Mouse (Mus musculus) lung, embryonic 16.5 days (tissue): ENCODE results near the gene Gstp3. TPM values are rescaled to one million over a fixed set of nuclear protein-coding genes. Genes with fewer than 3 reads are reported as not detected.

Experiments
- polyA plus RNA-seq: library from polyadenylated mRNA; unstranded; fragments of >200 nt; fragmentation: Nextera tagmentation; extraction: Ambion mirVana; gene quantifications from 2 replicates; pipeline ENCODE4 v1.2.1, GENCODE M21; 2015

The Gstp3 gene
- polyA plus RNA-seq, 1 experiment from 2014 or later: 0.85 TPM

Other genes with a start within 250 kb of the Gstp3 start
- 56.8 and 60.0 TPM in 2 replicates for gene Chka, start 207.8 kb downstream of the Gstp3 start, polyA plus RNA-seq
- 56.8 and 60.5 TPM in 2 replicates for gene Tcirg1, start 152.4 kb downstream of the Gstp3 start, polyA plus RNA-seq
- 285 and 290 TPM in 2 replicates for gene Ndufs8, start 146.8 kb downstream of the Gstp3 start, polyA plus RNA-seq
- gene Aldh3b1, start 129.8 kb downstream of the Gstp3 start, polyA plus RNA-seq: 5.4 and 5.9 TPM in 2 replicates
- 21.7 and 21.9 TPM in 2 replicates for gene Unc93b1, start 124.4 kb downstream of the Gstp3 start, polyA plus RNA-seq
- 0.18 and 0.24 TPM in 2 replicates for gene Aldh3b3, start 100.9 kb downstream of the Gstp3 start, polyA plus RNA-seq
- gene Aldh3b2, start 87.2 kb downstream of the Gstp3 start, polyA plus RNA-seq: 1.8 and 2.0 TPM in 2 replicates
- gene Acy3, start 73.0 kb downstream of the Gstp3 start, polyA plus RNA-seq: 11.9 and 13.3 TPM in 2 replicates
- gene Tbx10, start 66.8 kb downstream of the Gstp3 start, polyA plus RNA-seq: 0.11 TPM in 1 of 2 replicates, not detected in the other
- 21.8 and 22.0 TPM in 2 replicates for gene Nudt8, start 59.0 kb downstream of the Gstp3 start, polyA plus RNA-seq
- gene Gm49405, start 58.9 kb downstream of the Gstp3 start, polyA plus RNA-seq: 2.4 and 2.5 TPM in 2 replicates
- gene Doc2g, start 56.3 kb downstream of the Gstp3 start, polyA plus RNA-seq: 3.8 and 3.9 TPM in 2 replicates
- gene Ndufv1, start 46.8 kb downstream of the Gstp3 start, polyA plus RNA-seq: 177 and 184 TPM in 2 replicates
- 432 and 433 TPM in 2 replicates for gene Gstp1, start 21.6 kb downstream of the Gstp3 start, polyA plus RNA-seq
- gene Gstp2, start 13.5 kb downstream of the Gstp3 start, polyA plus RNA-seq: 3.5 and 5.0 TPM in 2 replicates
- gene Cabp2, start 22.0 kb upstream of the Gstp3 start, polyA plus RNA-seq: not detected in 2 replicates
- gene Cdk2ap2, start 37.6 kb upstream of the Gstp3 start, polyA plus RNA-seq: 111 and 128 TPM in 2 replicates
- 12.6 and 14.4 TPM in 2 replicates for gene Pitpnm1, start 40.4 kb upstream of the Gstp3 start, polyA plus RNA-seq
- 102 TPM in 2 replicates for gene Aip, start 66.3 kb upstream of the Gstp3 start, polyA plus RNA-seq
- gene Gpr152, start 80.2 kb upstream of the Gstp3 start, polyA plus RNA-seq: not detected in 2 replicates
- 0.16 TPM in 1 of 2 replicates, not detected in the other for gene Cabp4, start 84.5 kb upstream of the Gstp3 start, polyA plus RNA-seq
- 174 and 184 TPM in 2 replicates for gene Coro1b, start 89.0 kb upstream of the Gstp3 start, polyA plus RNA-seq
- gene Ptprcap, start 94.0 kb upstream of the Gstp3 start, polyA plus RNA-seq: 4.6 and 14.2 TPM in 2 replicates
- 51.6 and 52.7 TPM in 2 replicates for gene Rps6kb2, start 103.8 kb upstream of the Gstp3 start, polyA plus RNA-seq
- 2.5 and 3.2 TPM in 2 replicates for gene Carns1, start 115.9 kb upstream of the Gstp3 start, polyA plus RNA-seq
- gene Tbc1d10c, start 131.7 kb upstream of the Gstp3 start, polyA plus RNA-seq: 4.0 and 7.0 TPM in 2 replicates
- 911 and 931 TPM in 2 replicates for gene Ppp1ca, start 132.5 kb upstream of the Gstp3 start, polyA plus RNA-seq
- 30.5 and 33.6 TPM in 2 replicates for gene Rad9a, start 142.1 kb upstream of the Gstp3 start, polyA plus RNA-seq
- gene Clcf1, start 154.7 kb upstream of the Gstp3 start, polyA plus RNA-seq: 4.8 and 6.1 TPM in 2 replicates
- gene AC109138.7, start 154.8 kb upstream of the Gstp3 start, polyA plus RNA-seq: not detected in 2 replicates
- 32.6 and 38.0 TPM in 2 replicates for gene Pold4, start 172.3 kb upstream of the Gstp3 start, polyA plus RNA-seq
- 20.0 and 21.5 TPM in 2 replicates for gene Ssh3, start 209.6 kb upstream of the Gstp3 start, polyA plus RNA-seq
- gene Ankrd13d, start 223.6 kb upstream of the Gstp3 start, polyA plus RNA-seq: 3.5 and 5.2 TPM in 2 replicates
- 13.7 and 15.0 TPM in 2 replicates for gene Grk2, start 246.7 kb upstream of the Gstp3 start, polyA plus RNA-seq